Mouse (Mus musculus) regulatory T cell (primary cell): ENCODE results near the gene Vmn1r59.
"Not testable (repeated sequence)": the region's sequence is repeated elsewhere in the genome, so short reads cannot be mapped to it uniquely, and the experiment has no call there.

Source experiments
- in situ Hi-C: fragments of 300-600 bp; cut with MboI, MseI; formaldehyde crosslinking; loops from one replicate; pipeline ENCODE4 v1.15.1; 2025; ENCODE audit warnings: high pct_unique_total_duplicates

The Vmn1r59 gene

GRCm38 (mm10) chr7:5456674-5457073 is at the start of gene Vmn1r59:
Gene Vmn1r59 (minus strand): TSS chr7:5456774.
- in situ Hi-C loops, result no loop called here

GRCm38 (mm10) chr7:5493856-5494255 is 37.3 kb upstream of the Vmn1r59 start, which contains the start of gene Vmn2r28:
Gene Vmn2r28 (minus strand): TSS chr7:5493956.
- in situ Hi-C loops, result not testable (repeated sequence)

GRCm38 (mm10) chr7:5454011-5454410 is 2.6 kb downstream of the Vmn1r59 start:
- in situ Hi-C loops, result not testable (repeated sequence)

GRCm38 (mm10) chr7:5448627-5449026 is 7.9 kb downstream of the Vmn1r59 start:
- in situ Hi-C loops, result no loop called here

GRCm38 (mm10) chr7:5413296-5413695 is 43.3 kb downstream of the Vmn1r59 start, which contains the start of gene Vmn1r58:
Gene Vmn1r58 (minus strand): TSS chr7:5413396.
- in situ Hi-C loops, result not testable (repeated sequence)

- in situ Hi-C loops, result no loop called here
Measured at GRCm38 (mm10) chr7:5406201-5406600, 50.4 kb downstream of the Vmn1r59 start.
